Mouse (Mus musculus): ENCODE data around the gene Snrnp25.
"Not testable (repeated sequence)": the region's sequence is repeated elsewhere in the genome, so short reads cannot be mapped to it uniquely, and the experiment has no call there.

Snrnp25 gene

GRCm38 (mm10) chr11:32194086-32194485 lies 11.1 kb upstream of the Snrnp25 start:
- no peak for ATAC-seq (ENCODE audit: insufficient number of reproducible peaks, low FRiP score, low TSS enrichment)

GRCm38 (mm10) chr11:32194626-32195025 lies 10.6 kb upstream of the Snrnp25 start:
- no peak for ATAC-seq (ENCODE audit: insufficient number of reproducible peaks, low FRiP score, low TSS enrichment)

DNA sequence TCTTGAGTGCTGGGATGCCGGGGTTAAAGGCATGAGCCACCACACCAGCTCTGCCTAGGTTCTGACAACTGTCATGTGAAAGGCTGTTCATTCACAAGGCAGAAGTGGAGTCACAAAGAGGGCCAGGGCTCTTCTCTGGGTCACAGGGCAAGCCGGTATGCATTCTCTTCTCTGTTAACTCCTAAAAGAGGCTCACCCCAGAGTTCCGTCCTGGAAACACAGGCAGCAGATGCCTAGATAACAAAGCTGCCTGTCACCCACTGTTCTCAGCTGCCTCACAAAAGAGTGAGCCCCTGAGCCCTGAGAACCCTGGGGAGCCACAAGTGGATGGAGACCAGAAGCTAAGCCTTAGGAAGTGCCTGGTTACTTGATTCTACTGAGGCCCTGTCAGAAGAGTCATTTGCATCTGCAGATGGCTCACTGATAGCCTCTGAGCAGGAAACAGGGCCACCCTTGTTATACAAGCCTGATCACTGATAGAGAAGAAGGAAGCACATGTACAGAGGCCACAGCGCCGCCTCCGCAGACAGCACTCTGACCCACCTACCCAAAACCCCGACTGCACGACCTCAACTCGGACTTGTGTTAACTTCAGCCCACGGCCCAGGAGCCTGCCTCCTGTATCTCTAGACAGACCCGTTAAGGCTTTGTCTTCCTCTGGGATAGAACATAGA lies 9.2 kb upstream of the Snrnp25 start:
- no peak for ATAC-seq (ENCODE audit: insufficient number of reproducible peaks, low FRiP score, low TSS enrichment)

DNA sequence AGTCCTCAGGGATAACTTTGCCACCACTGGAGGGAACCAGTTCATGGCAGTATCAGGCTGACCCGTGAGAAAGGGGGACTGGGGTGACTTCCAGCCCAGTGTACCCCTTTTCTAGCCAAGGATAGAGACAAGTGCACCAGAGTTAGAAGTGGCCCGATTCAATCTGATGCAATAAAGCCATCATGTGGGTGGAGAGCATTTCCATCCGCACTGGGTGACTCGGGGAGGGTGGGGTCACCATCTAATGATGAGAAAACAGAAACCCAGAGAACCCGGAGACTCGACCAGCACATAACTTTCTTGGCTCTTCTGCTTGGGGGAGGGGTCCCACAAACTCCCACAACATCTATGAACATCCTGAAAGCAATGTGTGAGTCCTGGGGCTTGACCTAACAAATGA lies 8.5 kb upstream of the Snrnp25 start:
- no peak for ATAC-seq (ENCODE audit: insufficient number of reproducible peaks, low FRiP score, low TSS enrichment)

DNA sequence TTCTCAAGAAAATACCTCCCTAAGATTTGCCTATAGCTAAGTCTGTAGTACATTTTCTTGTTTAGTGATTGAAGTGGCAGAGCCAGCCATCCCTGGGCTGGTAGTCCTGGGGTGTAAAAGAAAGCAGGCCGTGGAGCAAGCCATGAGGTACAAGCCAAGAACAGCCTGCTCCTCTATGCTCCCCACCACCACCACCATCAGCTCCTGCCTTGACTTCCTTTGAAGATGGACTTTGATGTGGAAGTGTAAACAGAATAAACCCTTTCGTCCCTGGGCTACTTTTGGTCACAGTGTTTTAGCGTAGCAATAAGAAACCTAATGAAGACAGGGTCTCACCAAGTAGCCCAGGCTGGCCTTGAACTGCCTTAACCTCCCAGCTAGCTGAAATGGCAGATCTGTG lies 7.4 kb upstream of the Snrnp25 start:
- no peak for ATAC-seq (ENCODE audit: insufficient number of reproducible peaks, low FRiP score, low TSS enrichment)

DNA sequence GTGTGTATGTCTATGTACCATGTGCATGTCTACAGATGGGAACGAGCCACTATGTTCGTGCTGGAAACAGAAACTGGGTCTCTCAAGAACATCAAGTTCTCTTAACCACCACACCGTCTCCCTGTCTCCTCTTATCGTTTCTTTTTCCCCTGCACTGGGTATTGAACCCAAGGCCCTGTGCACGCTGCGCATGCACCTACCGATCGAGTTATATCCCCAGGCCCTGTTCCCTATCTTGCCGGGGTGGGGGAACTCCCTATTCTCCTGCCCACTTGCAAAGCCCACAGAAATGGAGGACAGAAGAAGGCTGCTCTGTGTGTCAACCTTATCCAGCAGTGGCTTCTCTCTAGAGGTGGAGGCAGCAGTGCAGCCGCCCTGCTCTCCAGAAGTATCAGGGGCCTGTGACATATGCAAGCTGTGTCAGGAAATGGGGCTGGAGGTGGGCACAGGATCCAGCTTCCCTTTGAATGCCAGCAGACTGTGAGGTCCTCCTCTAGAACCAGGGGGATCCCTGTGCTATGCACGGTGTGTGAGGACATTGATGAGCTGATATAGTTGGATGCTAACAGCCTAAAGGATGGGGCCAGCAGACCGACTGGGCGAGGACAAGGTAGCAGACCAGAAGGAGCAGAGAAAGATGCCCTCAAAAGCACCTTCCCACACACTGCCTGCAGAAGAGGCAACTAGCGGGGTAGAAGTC lies 6.8 kb upstream of the Snrnp25 start:
- ATAC-seq (ENCODE audit: insufficient number of reproducible peaks, low FRiP score, low TSS enrichment), result no peak

DNA sequence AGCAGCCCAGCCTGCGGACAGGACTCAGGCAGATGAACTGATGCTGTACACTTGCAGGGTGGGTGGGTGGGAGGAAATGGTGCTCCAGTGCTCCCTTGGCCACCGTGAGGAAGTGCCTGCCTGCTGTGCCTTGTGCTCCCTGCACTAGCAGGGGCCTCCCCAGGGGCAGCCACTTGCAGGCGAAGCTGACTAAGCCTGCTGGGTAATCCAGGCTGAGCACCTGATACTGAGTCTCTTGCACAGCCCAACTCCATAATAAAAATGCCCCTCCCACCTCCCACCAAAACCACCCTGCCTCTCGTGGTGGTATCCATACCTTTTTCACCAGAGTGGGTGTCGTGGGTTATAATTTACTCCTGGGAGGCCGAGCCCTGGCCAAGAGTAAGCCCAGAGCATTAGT lies 6.0 kb upstream of the Snrnp25 start:
- ATAC-seq (ENCODE audit: insufficient number of reproducible peaks, low FRiP score, low TSS enrichment), result no peak

DNA sequence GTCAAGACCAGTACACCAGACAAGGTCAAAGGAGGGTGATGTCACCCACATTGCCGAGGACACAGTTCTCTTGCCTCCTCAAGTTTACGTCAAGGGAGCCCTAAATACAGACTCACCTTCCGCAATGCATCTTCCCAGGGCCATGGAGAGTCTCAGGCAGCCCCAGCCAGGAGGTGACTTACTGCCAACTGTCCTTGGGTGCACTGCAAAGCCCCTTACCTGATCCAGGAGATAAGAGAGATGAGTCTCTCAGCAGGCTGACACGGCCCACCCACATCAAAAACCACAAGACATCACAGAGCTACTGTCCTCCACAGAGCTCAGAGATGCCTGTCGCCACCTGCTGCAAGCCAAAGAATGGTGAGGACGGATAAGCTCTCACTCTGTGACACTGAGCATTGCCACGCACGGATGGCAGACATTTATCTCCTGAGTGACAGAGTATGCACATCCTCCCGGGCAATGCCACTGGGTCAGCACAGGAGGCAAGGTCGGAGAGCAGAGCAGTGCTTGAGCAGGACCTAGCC lies 5.1 kb upstream of the Snrnp25 start, which contains the start of gene Il9r:
TSS of gene Il9r (minus strand) at position 205 of the 527 bp plus-strand sequence.
- no peak for ATAC-seq (ENCODE audit: insufficient number of reproducible peaks, low FRiP score, low TSS enrichment)

- ATAC-seq (ENCODE audit: insufficient number of reproducible peaks, low FRiP score, low TSS enrichment), result not testable (repeated sequence)
Measured at GRCm38 (mm10) chr11:32200992-32201391, 4.2 kb upstream of the Snrnp25 start.

GRCm38 (mm10) chr11:32201922-32202685 lies 3.1 kb upstream of the Snrnp25 start:
- no peak for ATAC-seq (ENCODE audit: insufficient number of reproducible peaks, low FRiP score, low TSS enrichment)

- ATAC-seq (ENCODE audit: insufficient number of reproducible peaks, low FRiP score, low TSS enrichment), result no peak
Measured at GRCm38 (mm10) chr11:32210623-32211022, 5.4 kb downstream of the Snrnp25 start.

DNA sequence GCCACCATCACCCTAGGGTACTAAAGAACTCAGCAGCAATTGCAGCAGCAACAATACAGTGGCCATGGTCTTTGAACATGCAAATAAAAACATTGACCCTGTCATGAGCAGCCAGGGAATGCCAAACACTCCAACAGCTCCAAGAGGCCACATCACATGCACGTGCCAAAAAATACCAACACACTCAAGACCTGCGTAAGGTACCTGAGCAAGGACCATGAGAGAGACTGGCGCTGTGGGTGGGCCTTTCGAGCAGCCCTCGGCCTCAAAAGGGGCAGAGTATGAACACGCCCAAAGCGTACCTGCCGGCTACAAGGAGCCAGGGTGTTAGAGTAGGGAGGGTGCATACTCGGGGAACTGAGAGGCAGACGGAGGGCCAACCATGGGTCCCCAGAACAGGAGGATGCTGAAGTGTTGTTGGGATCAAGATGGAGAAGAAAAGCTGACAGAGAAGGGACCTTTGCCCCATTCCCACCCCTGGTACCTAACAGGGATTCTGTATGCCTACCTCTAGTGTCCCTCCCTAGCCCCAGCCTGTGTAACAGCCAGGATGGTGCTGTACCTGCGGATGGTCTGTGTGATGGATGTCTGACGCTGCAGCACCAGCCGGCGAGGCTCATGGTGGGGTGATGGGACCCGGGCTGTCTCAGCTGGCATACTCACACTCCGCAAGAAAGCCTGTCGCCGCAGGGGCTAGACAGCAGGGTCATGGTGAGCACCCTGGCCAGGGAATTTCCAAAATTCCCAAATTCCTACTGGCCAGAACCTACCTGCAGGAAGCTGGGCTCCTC lies 10.4 kb downstream of the Snrnp25 start:
- ATAC-seq (ENCODE audit: insufficient number of reproducible peaks, low FRiP score, low TSS enrichment), result no peak

- peak; percentile 77 for ATAC-seq (ENCODE audit: insufficient number of reproducible peaks, low FRiP score, low TSS enrichment)
Measured at GRCm38 (mm10) chr11:32216851-32217250, 11.6 kb downstream of the Snrnp25 start.

DNA sequence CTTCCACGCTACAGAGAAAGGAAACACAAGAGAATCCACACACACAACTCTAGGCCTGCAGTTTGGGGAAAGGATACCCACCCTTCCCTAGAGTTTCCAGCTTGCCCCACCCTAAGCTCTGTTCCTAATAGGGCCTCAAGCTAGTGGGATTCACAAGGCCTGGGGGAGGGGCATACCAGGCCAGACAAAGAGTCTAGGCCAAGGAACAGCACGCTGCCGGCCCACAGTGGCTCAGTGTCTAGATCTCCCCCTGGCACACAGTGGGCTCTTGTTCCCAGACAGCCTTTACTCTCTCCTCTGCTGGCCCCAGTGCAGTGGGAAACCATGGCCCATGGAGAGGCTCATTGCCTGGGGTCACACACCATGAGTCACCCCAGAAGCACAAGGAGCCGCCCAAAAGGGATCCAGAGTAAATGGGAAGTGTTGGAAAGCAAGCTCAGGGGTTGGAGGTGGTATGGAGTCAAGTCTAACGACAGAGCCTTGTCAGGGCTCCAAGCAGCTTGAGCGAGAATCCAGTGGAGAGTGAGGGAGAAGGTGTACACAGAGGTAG lies 13.4 kb downstream of the Snrnp25 start:
- ATAC-seq (ENCODE audit: insufficient number of reproducible peaks, low FRiP score, low TSS enrichment), result no peak

- ATAC-seq (ENCODE audit: insufficient number of reproducible peaks, low FRiP score, low TSS enrichment), result no peak
Measured at GRCm38 (mm10) chr11:32219287-32219686, 14.1 kb downstream of the Snrnp25 start.

DNA sequence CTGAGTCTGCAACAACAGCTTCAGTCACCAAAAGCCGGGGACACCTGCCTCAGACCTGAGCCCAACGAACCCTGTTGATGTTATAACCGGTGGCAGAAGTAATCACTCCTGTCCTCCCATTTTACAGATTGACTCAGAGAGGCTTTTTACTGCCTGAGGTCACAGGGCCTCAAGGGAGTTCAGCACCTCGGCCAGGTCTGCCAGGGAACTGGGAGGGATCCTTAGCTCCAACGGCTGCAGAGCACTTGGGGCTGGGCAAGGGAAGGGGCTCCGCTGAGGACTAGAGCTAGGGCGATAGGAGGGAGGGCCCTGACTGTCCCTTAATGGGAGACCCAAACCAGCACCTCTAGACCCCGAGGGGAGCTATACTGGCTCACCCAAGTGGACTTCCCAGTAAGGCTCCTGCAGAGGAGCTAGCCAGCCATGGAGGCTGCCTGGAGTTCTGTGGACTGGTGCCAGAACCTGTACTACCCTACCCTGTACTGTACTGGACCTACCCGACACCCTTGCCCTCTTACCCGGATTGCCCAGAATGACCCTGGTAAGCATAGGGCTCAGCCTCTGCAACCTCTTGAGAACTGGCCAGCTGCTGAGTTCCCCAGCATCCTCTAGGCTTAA lies 15.5 kb downstream of the Snrnp25 start:
- ATAC-seq (ENCODE audit: insufficient number of reproducible peaks, low FRiP score, low TSS enrichment), result no peak

GRCm38 (mm10) chr11:32221225-32221950 lies 16.2 kb downstream of the Snrnp25 start:
- no peak for ATAC-seq (ENCODE audit: insufficient number of reproducible peaks, low FRiP score, low TSS enrichment)

DNA sequence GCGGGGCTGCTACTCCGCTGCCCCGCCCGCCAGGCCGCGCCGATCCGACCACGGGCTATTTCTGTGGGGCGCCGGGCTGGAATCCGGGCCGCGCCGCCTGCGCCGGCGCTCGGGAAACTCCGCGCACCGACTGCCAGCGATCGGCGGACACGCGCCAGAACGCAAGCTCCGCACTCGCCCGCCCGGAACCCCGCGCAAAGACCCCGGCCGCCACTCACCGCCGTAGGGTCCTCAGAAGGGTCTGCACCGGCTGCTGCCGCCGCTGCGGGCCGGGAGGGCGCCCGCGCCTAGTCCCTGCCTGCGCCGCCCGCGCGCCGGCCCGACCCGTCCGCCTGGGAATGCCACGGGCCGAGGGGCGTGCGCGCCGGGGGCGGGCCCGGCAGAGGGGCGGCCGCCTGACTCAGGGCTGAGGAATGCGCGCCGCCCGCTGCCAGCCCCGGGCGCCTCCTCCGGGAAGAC lies 16.8 kb downstream of the Snrnp25 start, which contains the start of gene Rhbdf1:
TSS of gene Rhbdf1 (minus strand) at position 350 of the 459 bp plus-strand sequence.
- ATAC-seq (ENCODE audit: insufficient number of reproducible peaks, low FRiP score, low TSS enrichment), result no peak

All from cerebellum, adult (tissue).